Mouse (Mus musculus): ENCODE measurements around the gene Ptpn3.

GRCm38 (mm10) chr4:57191543-57192283, 109.9 kb downstream of the Ptpn3 start:
- TF ChIP-seq CTCF (IDR thresholded peaks at IDR 0.05; ENCODE audit: extremely low read depth, insufficient read length, insufficient replicate concordance, low read depth, low read length) (no peak), POLR2A (IDR thresholded peaks at IDR 0.05; ENCODE audit: low read depth, low read length) (no peak)
